15 mouse cellular contexts compared by ENCODE assay signal in the genomic region with DNA sequence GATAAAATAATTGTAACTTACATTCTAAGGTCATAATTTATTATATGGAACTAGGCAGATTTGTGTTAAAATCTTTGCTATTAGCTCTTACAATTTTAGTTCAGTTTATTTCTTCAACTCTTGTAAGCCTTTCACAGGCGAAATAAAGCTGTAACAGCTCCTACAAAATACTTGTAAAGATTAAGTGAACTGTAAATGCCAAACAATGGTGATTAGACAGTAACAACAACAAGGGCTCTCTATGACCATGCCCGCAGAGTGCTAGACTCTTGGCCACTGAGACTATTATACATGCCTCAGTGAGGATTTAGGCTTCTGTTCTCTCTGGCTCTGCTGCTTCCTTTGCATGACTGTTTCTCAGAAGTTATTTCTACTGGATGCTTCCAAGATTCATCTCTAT.
"Had no signal": no experiment of that assay in that cellular context is flagged by ENCODE, and none has a peak within 500 bp of the region (broad histone marks: within the 10 kb centered on the region; RNA-seq: fewer than 3 reads in every experiment).

No protein-coding gene starts in this region.

- H3K9ac ChIP-seq: liver, embryonic 14.5 days; lung, embryonic 14.5 days; midbrain, embryonic 12.5 days; neural tube, embryonic 12.5 days had no signal

- H3K4me2 ChIP-seq: lung, embryonic 14.5 days; midbrain, embryonic 12.5 days; neural tube, embryonic 12.5 days had no signal

- H3K27me3 ChIP-seq: midbrain, embryonic 12.5 days; neural tube, embryonic 12.5 days had no signal

- H3K4me3 ChIP-seq: midbrain, embryonic 10.5 days; midbrain, embryonic 12.5 days; neural tube, embryonic 12.5 days had no signal

- H3K9me3 ChIP-seq: midbrain, embryonic 10.5 days; midbrain, embryonic 12.5 days; neural tube, embryonic 12.5 days had no signal

- H3K4me1 ChIP-seq: midbrain, embryonic 10.5 days; neural tube, embryonic 12.5 days had no signal

- H3K36me3 ChIP-seq: midbrain, embryonic 10.5 days; neural tube, embryonic 12.5 days had no signal

- DNase-seq: lung, adult 18-20 months; lung, embryonic 14.5 days; lung, postnatal 10 days; lung, postnatal 4 days; midbrain, embryonic 14.5 days; right cerebral cortex, postnatal 14 days; right cerebral cortex, postnatal 4 days; spleen, adult 18-20 months; thymus, adult 18-20 months; thymus, postnatal 14 days; thymus, postnatal 36 days had no signal

- H3K27ac ChIP-seq: liver, embryonic 14.5 days; midbrain, embryonic 10.5 days; midbrain, embryonic 12.5 days; neural tube, embryonic 12.5 days had no signal
